Mouse (Mus musculus): ENCODE measurements at regions not wholly inside any gene's neighbourhood (a gene's known extent, or its start where the extent isn't known, plus 50 kb on each side); places are given as distances from the start of the nearest gene placed in this dataset.

DNA sequence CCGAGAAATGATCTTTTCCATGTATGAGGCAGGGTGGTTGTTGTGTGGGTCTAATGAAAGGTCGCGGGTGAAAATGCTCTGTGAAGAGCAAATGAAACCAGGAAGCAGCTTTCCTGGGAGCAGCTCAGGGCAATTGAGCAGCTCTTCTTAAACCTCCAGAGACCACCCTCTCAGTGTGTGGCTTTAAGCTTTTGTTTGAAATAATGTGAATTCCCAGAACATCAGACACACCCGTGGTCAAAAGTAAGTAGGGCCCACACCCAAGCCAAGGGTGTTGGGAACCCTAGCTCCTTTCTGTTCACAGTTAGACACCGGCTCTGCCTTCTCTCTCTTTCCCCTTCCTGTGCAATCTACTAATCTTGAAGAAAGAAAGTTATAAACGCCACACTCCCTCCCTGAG, 450.5 kb downstream of the Bnc2 start:
- TF ChIP-seq POLR2A (IDR thresholded peaks at IDR 0.05; ENCODE audit: control insufficient read depth, low read depth, low read length) (no peak), CTCF (IDR thresholded peaks at IDR 0.05; ENCODE audit: control insufficient read depth, insufficient read depth, insufficient replicate concordance, low read depth, low read length) (no peak)
